Mouse (Mus musculus) embryonic facial prominence, embryonic 10.5 days (tissue): ENCODE data around the gene Zfp691. TPM values are rescaled to one million over a fixed set of nuclear protein-coding genes. Genes with fewer than 3 reads are reported as not detected.

Experiments used
- DNase-seq: peaks from one replicate; pipeline ENCODE4 v3.0.0-alpha.2; 2017; ENCODE audit warnings: low spot score
- H3K27ac ChIP-seq: fragments of 300-500 bp; sonication (generic); replicated peaks from 2 replicates; pipeline ENCODE4 v1.5.1; 2016; ENCODE audit warnings: mild to moderate bottlenecking
- H3K27me3 ChIP-seq: fragments of 300-500 bp; sonication (generic); replicated peaks from 2 replicates; pipeline ENCODE4 v1.6.1; 2016; ENCODE audit warnings: low read depth, mild to moderate bottlenecking; ENCODE audit not compliant: poor library complexity, severe bottlenecking
- H3K36me3 ChIP-seq: fragments of 300-500 bp; sonication (generic); replicated peaks from 2 replicates; pipeline ENCODE4 v1.6.1; 2016; ENCODE audit warnings: mild to moderate bottlenecking, moderate library complexity
- H3K4me1 ChIP-seq: fragments of 300-500 bp; sonication (generic); 2 replicates; pipeline ENCODE4 v1.6.1; 2016
- H3K4me3 ChIP-seq: fragments of 300-500 bp; sonication (generic); 2 replicates; pipeline ENCODE4 v1.5.1; 2016; ENCODE audit warnings: mild to moderate bottlenecking, moderate library complexity
- H3K9me3 ChIP-seq: fragments of 300-500 bp; sonication (generic); 2 replicates; pipeline ENCODE4 v1.6.1; 2016; ENCODE audit warnings: mild to moderate bottlenecking
- WGBS: fragments of 180-500 bp; shearing (Covaris S2); methylation state at CpG from one replicate; pipeline ENCODE4 v1.1.7; 2016; 5-methylcytosine and 5-hydroxymethylcytosine counted together
- polyA plus RNA-seq: library from polyadenylated mRNA; unstranded; fragments of >200 nt; fragmentation: Nextera tagmentation; extraction: Ambion mirVana; gene quantifications from 2 replicates; pipeline ENCODE4 v1.2.1, GENCODE M21; 2016

The Zfp691 gene
- polyA plus RNA-seq, 1 experiment from 2014 or later, result 11.4 TPM

- H3K9me3 ChIP-seq, result no peaks in the 10 kb centered on the region
- H3K4me3 ChIP-seq, result no peak overlapping the region
- 85% methylated on average over 6 of the region's 6 CpGs for WGBS
- H3K27me3 ChIP-seq, result no peaks in the 10 kb centered on the region
- no peak overlapping the region for H3K27ac ChIP-seq
- no peaks in the 10 kb centered on the region for H3K4me1 ChIP-seq
- DNase-seq, result no peak
- H3K36me3 ChIP-seq, result no peaks in the 10 kb centered on the region
Measured at GRCm38 (mm10) chr4:119189392-119189791, 15.4 kb upstream of the Zfp691 start.

- WGBS, result 56% methylated on average over 11 of the region's 11 CpGs
- no peaks in the 10 kb centered on the region for H3K27me3 ChIP-seq
- no peaks in the 10 kb centered on the region for H3K36me3 ChIP-seq
- DNase-seq, result no peak
- H3K4me3 ChIP-seq, result peak overlapping the region; percentile 18; the same call in 1 of the 2 replicates
- H3K4me1 ChIP-seq, result no peaks in the 10 kb centered on the region
- no peak overlapping the region for H3K27ac ChIP-seq
- no peaks in the 10 kb centered on the region for H3K9me3 ChIP-seq
Measured at GRCm38 (mm10) chr4:119188060-119188785, 14.2 kb upstream of the Zfp691 start.

GRCm38 (mm10) chr4:119185771-119186170 lies 11.8 kb upstream of the Zfp691 start:
- DNase-seq, result no peak
- 86% methylated on average over 4 of the region's 4 CpGs for WGBS

GRCm38 (mm10) chr4:119183525-119183924 lies 9.5 kb upstream of the Zfp691 start:
- WGBS, result 50% methylated on average over 1 of the region's 1 CpGs
- Histone ChIP-seq H3K27ac (no peak overlapping the region), H3K9me3 (no peaks in the 10 kb centered on the region), H3K4me1 (no peaks in the 10 kb centered on the region), H3K4me3 (no peak overlapping the region), H3K27me3 (no peaks in the 10 kb centered on the region; the same call in 1 of the 2 replicates), H3K36me3 (no peaks in the 10 kb centered on the region)
- DNase-seq, result no peak

More at GRCm38 (mm10) chr4:119185771-119186170, 11.8 kb upstream of the Zfp691 start:
- H3K36me3 ChIP-seq, result no peaks in the 10 kb centered on the region
- H3K27ac ChIP-seq, result no peak overlapping the region
- no peaks in the 10 kb centered on the region; the same call in 1 of the 2 replicates for H3K27me3 ChIP-seq
- H3K4me3 ChIP-seq, result no peak overlapping the region
- H3K4me1 ChIP-seq, result no peaks in the 10 kb centered on the region
- H3K9me3 ChIP-seq, result no peaks in the 10 kb centered on the region

- 88% methylated on average over 9 of the region's 9 CpGs for WGBS
- no peaks in the 10 kb centered on the region for H3K36me3 ChIP-seq
- H3K27me3 ChIP-seq, result no peaks in the 10 kb centered on the region; the same call in 1 of the 2 replicates
- no peak for DNase-seq
- no peaks in the 10 kb centered on the region for H3K4me1 ChIP-seq
- no peak overlapping the region for H3K4me3 ChIP-seq
- no peaks in the 10 kb centered on the region for H3K9me3 ChIP-seq
- H3K27ac ChIP-seq, result no peak overlapping the region
Measured at GRCm38 (mm10) chr4:119181456-119181855, 7.5 kb upstream of the Zfp691 start.

- Histone ChIP-seq H3K36me3 (no peaks in the 10 kb centered on the region), H3K27me3 (no peaks in the 10 kb centered on the region; the same call in 1 of the 2 replicates), H3K4me1 (no peaks in the 10 kb centered on the region), H3K27ac (no peak overlapping the region), H3K4me3 (no peak overlapping the region), H3K9me3 (no peaks in the 10 kb centered on the region)
- DNase-seq, result no peak
- 61% methylated on average over 4 of the region's 4 CpGs for WGBS
Measured at GRCm38 (mm10) chr4:119180133-119180707, 6.2 kb upstream of the Zfp691 start.

GRCm38 (mm10) chr4:119178331-119178730 lies 4.3 kb upstream of the Zfp691 start:
- no peak for DNase-seq
- Histone ChIP-seq H3K9me3 (no peaks in the 10 kb centered on the region), H3K4me1 (peaks cover under 1% of the 10 kb centered on the region; the same call in 1 of the 2 replicates), H3K27ac (no peak overlapping the region), H3K36me3 (no peaks in the 10 kb centered on the region), H3K27me3 (no peaks in the 10 kb centered on the region; the same call in 1 of the 2 replicates), H3K4me3 (no peak overlapping the region)
- 72% methylated on average over 18 of the region's 18 CpGs for WGBS

GRCm38 (mm10) chr4:119177702-119178101 lies 3.7 kb upstream of the Zfp691 start:
- 78% methylated on average over 5 of the region's 5 CpGs for WGBS
- Histone ChIP-seq H3K4me3 (no peak overlapping the region), H3K27me3 (no peaks in the 10 kb centered on the region; the same call in 1 of the 2 replicates), H3K27ac (no peak overlapping the region), H3K36me3 (no peaks in the 10 kb centered on the region), H3K4me1 (peaks cover 7% of the 10 kb centered on the region), H3K9me3 (no peaks in the 10 kb centered on the region)
- DNase-seq, result no peak

GRCm38 (mm10) chr4:119172919-119173650 lies 910 bp downstream of the Zfp691 start:
- Histone ChIP-seq H3K4me3 (peak overlapping the region; percentile 80), H3K9me3 (no peaks in the 10 kb centered on the region), H3K4me1 (peaks cover 12% of the 10 kb centered on the region), H3K27ac (peak overlapping the region; percentile 89), H3K36me3 (peaks cover 42% of the 10 kb centered on the region), H3K27me3 (no peaks in the 10 kb centered on the region)
- WGBS, result 49% methylated on average over 18 of the region's 18 CpGs
- DNase-seq, result no peak

GRCm38 (mm10) chr4:119167663-119168062 lies 6.3 kb downstream of the Zfp691 start:
- DNase-seq, result peak; percentile 82
- H3K4me3 ChIP-seq, result no peak overlapping the region
- no peak overlapping the region for H3K27ac ChIP-seq
- H3K4me1 ChIP-seq, result peaks cover 5% of the 10 kb centered on the region
- H3K27me3 ChIP-seq, result no peaks in the 10 kb centered on the region
- 8% methylated on average over 4 of the region's 4 CpGs for WGBS
- H3K9me3 ChIP-seq, result no peaks in the 10 kb centered on the region
- H3K36me3 ChIP-seq, result peaks cover 44% of the 10 kb centered on the region

GRCm38 (mm10) chr4:119167068-119167467 lies 6.9 kb downstream of the Zfp691 start:
- 77% methylated on average over 4 of the region's 4 CpGs for WGBS
- no peak for DNase-seq
- H3K27ac ChIP-seq, result no peak overlapping the region
- no peaks in the 10 kb centered on the region for H3K9me3 ChIP-seq
- no peaks in the 10 kb centered on the region for H3K27me3 ChIP-seq
- H3K36me3 ChIP-seq, result peaks cover 42% of the 10 kb centered on the region
- H3K4me1 ChIP-seq, result no peaks in the 10 kb centered on the region; the same call in 1 of the 2 replicates
- no peak overlapping the region for H3K4me3 ChIP-seq

GRCm38 (mm10) chr4:119165916-119166315 lies 8.1 kb downstream of the Zfp691 start:
- Histone ChIP-seq H3K27me3 (no peaks in the 10 kb centered on the region), H3K36me3 (peaks cover 30% of the 10 kb centered on the region), H3K9me3 (no peaks in the 10 kb centered on the region), H3K4me3 (no peak overlapping the region), H3K27ac (no peak overlapping the region), H3K4me1 (no peaks in the 10 kb centered on the region)
- DNase-seq, result no peak
- 75% methylated on average over 7 of the region's 7 CpGs for WGBS
